Mouse (Mus musculus): ENCODE results near the gene Sync. TPM values are rescaled to one million over a fixed set of nuclear protein-coding genes. Genes with fewer than 3 reads are reported as not detected.

The Sync gene
- total RNA-seq, 2 experiments from 2014 or later: not detected

- peak; percentile 87 for ATAC-seq (replicated peaks; ENCODE audit: low FRiP score, poor library complexity, severe bottlenecking)
Observed at GRCm38 (mm10) chr4:129350644-129351043, 63.2 kb downstream of the Sync start.

DNA sequence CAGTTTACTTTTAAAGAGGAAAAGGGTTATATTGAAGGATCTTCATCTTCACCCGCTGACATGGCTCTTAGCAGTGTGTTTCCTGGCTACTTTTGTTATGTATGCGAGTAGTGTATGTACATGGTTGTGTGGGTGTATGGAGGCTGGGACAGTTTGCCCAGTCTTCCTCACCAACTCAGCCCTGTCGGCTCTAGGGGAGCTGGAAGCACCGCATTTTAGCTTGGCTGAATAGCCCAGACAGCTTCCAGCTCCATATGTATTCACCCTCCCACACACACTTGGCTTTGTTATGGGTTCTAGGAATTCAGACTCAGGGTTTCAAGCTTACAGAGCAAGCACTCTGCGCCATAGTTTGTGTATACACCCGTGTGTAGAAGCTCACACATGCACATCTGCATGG lies 63.7 kb downstream of the Sync start:
- no peak for ATAC-seq (replicated peaks; ENCODE audit: low FRiP score, poor library complexity, severe bottlenecking)

DNA sequence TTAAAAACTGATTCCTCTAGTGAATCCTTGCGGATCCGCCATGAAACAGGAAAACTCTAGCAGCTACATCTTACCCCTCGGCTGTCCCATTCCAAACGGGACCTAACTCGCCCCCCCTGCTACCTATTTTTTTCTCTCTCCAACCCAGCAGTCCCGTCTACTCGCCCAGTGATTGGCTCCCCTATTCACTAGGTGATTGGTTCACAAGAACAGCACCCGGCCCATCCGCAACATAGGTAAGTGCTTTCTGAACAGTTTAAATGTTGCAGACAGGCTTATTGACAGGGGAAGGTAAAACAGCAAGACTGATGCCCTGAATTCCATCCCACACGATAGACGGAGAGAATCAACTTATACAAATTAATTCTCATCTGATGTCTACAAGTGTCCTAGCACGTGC lies 65.8 kb downstream of the Sync start:
- ATAC-seq (replicated peaks; ENCODE audit: low FRiP score, poor library complexity, severe bottlenecking): no peak

- ATAC-seq (replicated peaks; ENCODE audit: low FRiP score, poor library complexity, severe bottlenecking): no peak
Observed at GRCm38 (mm10) chr4:129354236-129354635, 66.8 kb downstream of the Sync start.

DNA sequence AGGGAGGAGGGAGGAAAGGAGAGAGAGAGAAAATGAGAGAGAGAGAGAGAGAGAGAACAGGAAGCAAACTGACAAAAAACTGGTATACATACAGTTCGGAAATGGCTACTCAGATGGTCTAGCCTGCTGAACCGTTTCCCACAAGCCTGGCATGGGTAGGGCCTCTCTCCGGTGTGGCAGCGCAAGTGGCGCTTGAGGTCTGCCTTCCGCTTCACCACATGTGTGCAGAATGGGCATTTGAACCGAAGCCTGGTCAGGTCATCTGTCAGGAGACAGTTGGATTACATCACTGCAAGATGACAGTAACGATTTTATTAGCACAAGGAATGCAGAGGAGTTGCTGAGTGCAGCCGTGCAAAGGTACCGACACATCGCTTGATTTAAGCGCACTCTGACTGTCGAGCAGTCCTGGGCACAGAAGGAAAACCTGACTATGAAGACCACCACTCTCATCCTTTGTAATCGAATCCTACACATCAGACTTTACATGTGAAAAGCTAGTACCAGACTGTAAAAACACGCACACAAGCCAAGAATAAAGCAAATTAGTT lies 70.3 kb downstream of the Sync start:
- ATAC-seq (replicated peaks; ENCODE audit: low FRiP score, poor library complexity, severe bottlenecking): no peak

Other genes starting within 250 kb of the Sync start
- gene Rnf19b, start 229.3 kb upstream of the Sync start, total RNA-seq (2015; ENCODE audit: low replicate concordance): 5.4 and 5.9 TPM in 2 replicates
- gene Rnf19b, start 229.3 kb upstream of the Sync start, total RNA-seq (2017; ENCODE audit: low replicate concordance): 15.3 and 22.7 TPM in 2 replicates
- not detected in 2 replicates for gene Tmem54, start 182.1 kb upstream of the Sync start, total RNA-seq (2015; ENCODE audit: low replicate concordance)
- gene Tmem54, start 182.1 kb upstream of the Sync start, total RNA-seq (2017; ENCODE audit: low replicate concordance): not detected in 2 replicates
- not detected in 2 replicates for gene Hpca, start 165.6 kb upstream of the Sync start, total RNA-seq (2015; ENCODE audit: low replicate concordance)
- gene Hpca, start 165.6 kb upstream of the Sync start, total RNA-seq (2017; ENCODE audit: low replicate concordance): not detected in 2 replicates
- gene Fndc5, start 150.6 kb upstream of the Sync start, total RNA-seq (2015; ENCODE audit: low replicate concordance): 0.72 TPM in 1 of 2 replicates, not detected in the other
- gene Fndc5, start 150.6 kb upstream of the Sync start, total RNA-seq (2017; ENCODE audit: low replicate concordance): 0.38 and 0.39 TPM in 2 replicates
- 6.8 and 29.8 TPM in 2 replicates for gene S100pbp, start 97.9 kb upstream of the Sync start, total RNA-seq (2015; ENCODE audit: low replicate concordance)
- 8.1 and 11.6 TPM in 2 replicates for gene S100pbp, start 97.9 kb upstream of the Sync start, total RNA-seq (2017; ENCODE audit: low replicate concordance)
- gene Yars, start 97.9 kb upstream of the Sync start, total RNA-seq (2015; ENCODE audit: low replicate concordance): 21.0 and 29.9 TPM in 2 replicates
- gene Yars, start 97.9 kb upstream of the Sync start, total RNA-seq (2017; ENCODE audit: low replicate concordance): 25.3 and 61.2 TPM in 2 replicates
- not detected in 2 replicates for gene C77080, start 26.2 kb upstream of the Sync start, total RNA-seq (2015; ENCODE audit: low replicate concordance)
- gene C77080, start 26.2 kb upstream of the Sync start, total RNA-seq (2017; ENCODE audit: low replicate concordance): not detected in 2 replicates
- 177 and 270 TPM in 2 replicates for gene Rbbp4, start 47.8 kb downstream of the Sync start, total RNA-seq (2015; ENCODE audit: low replicate concordance)
- 159 and 296 TPM in 2 replicates for gene Rbbp4, start 47.8 kb downstream of the Sync start, total RNA-seq (2017; ENCODE audit: low replicate concordance)
- gene Zbtb8os, start 48.1 kb downstream of the Sync start, total RNA-seq (2015; ENCODE audit: low replicate concordance): 11.5 and 16.8 TPM in 2 replicates
- 16.3 and 23.0 TPM in 2 replicates for gene Zbtb8os, start 48.1 kb downstream of the Sync start, total RNA-seq (2017; ENCODE audit: low replicate concordance)
- gene Zbtb8a, start 90.5 kb downstream of the Sync start, total RNA-seq (2015; ENCODE audit: low replicate concordance): 1.7 and 6.1 TPM in 2 replicates
- 0.98 and 4.6 TPM in 2 replicates for gene Zbtb8a, start 90.5 kb downstream of the Sync start, total RNA-seq (2017; ENCODE audit: low replicate concordance)
- not detected in 2 replicates for gene Zbtb8b, start 153.2 kb downstream of the Sync start, total RNA-seq (2015; ENCODE audit: low replicate concordance)
- gene Zbtb8b, start 153.2 kb downstream of the Sync start, total RNA-seq (2017; ENCODE audit: low replicate concordance): not detected in 2 replicates
- 127 and 193 TPM in 2 replicates for gene Bsdc1, start 174.0 kb downstream of the Sync start, total RNA-seq (2015; ENCODE audit: low replicate concordance)
- 200 and 208 TPM in 2 replicates for gene Bsdc1, start 174.0 kb downstream of the Sync start, total RNA-seq (2017; ENCODE audit: low replicate concordance)
- gene Tssk3, start 203.4 kb downstream of the Sync start, total RNA-seq (2015; ENCODE audit: low replicate concordance): not detected in 2 replicates
- not detected in 2 replicates for gene Tssk3, start 203.4 kb downstream of the Sync start, total RNA-seq (2017; ENCODE audit: low replicate concordance)
- 7.5 TPM in 1 of 2 replicates, not detected in the other for gene Fam229a, start 203.6 kb downstream of the Sync start, total RNA-seq (2015; ENCODE audit: low replicate concordance)
- not detected in 2 replicates for gene Fam229a, start 203.6 kb downstream of the Sync start, total RNA-seq (2017; ENCODE audit: low replicate concordance)
- 13.8 and 16.9 TPM in 2 replicates for gene Marcksl1, start 226.0 kb downstream of the Sync start, total RNA-seq (2015; ENCODE audit: low replicate concordance)
- 4.4 and 10.6 TPM in 2 replicates for gene Marcksl1, start 226.0 kb downstream of the Sync start, total RNA-seq (2017; ENCODE audit: low replicate concordance)